25 mouse cellular contexts compared by ENCODE assay signal in genomic region chr7:44845006-44845405, GRCm38 (mm10).
"Had no signal": no experiment of that assay in that cellular context is flagged by ENCODE, and none has a peak within 500 bp of the region (broad histone marks: within the 10 kb centered on the region; RNA-seq: fewer than 3 reads in every experiment).

No protein-coding gene starts in this region.

- DNase-seq: gastrocnemius, adult 2 months; gastrocnemius, postnatal 10 days; gastrocnemius, postnatal 25 days; heart, adult 18-20 months; heart, postnatal 4 days; kidney, adult 18-20 months; kidney, adult 8-10 months; kidney, postnatal 10 days; kidney, postnatal 4 days; liver; liver, embryonic 13.5 days had no signal

- H3K9me3 ChIP-seq: heart, embryonic 13.5 days; heart, embryonic 15.5 days; hindbrain, embryonic 10.5 days; hindbrain, embryonic 12.5 days; intestine, embryonic 15.5 days; limb, embryonic 10.5 days; limb, embryonic 12.5 days; liver, embryonic 13.5 days; liver, embryonic 15.5 days had no signal

- H3K27ac ChIP-seq: gastrocnemius, adult 2 months; heart, embryonic 13.5 days; heart, embryonic 15.5 days; hindbrain, embryonic 10.5 days; hindbrain, embryonic 12.5 days; hindbrain, embryonic 14.5 days; intestine, embryonic 15.5 days; layer of hippocampus, adult 2 months; left cerebral cortex, adult 2 months; limb, embryonic 10.5 days; limb, embryonic 12.5 days; liver, embryonic 13.5 days; liver, embryonic 15.5 days had no signal

- H3K4me3 ChIP-seq: gastrocnemius, adult 2 months; heart, embryonic 13.5 days; heart, embryonic 15.5 days; hindbrain, embryonic 10.5 days; hindbrain, embryonic 12.5 days; intestine, embryonic 15.5 days; layer of hippocampus, adult 2 months; left cerebral cortex, adult 2 months; limb, embryonic 10.5 days; limb, embryonic 12.5 days; liver, embryonic 13.5 days; liver, embryonic 15.5 days had no signal

- ATAC-seq: hindbrain, embryonic 16.5 days; inflammation-experienced regulatory T-cells, adult 6 months; intestine, embryonic 15.5 days; intestine, postnatal 0 days had no signal
